Mouse (Mus musculus) hindbrain, postnatal 0 days (tissue): ENCODE measurements at regions not wholly inside any gene's neighbourhood (a gene's known extent, or its start where the extent isn't known, plus 50 kb on each side); places are given as distances from the start of the nearest gene placed in this dataset.
A peak's percentile ranks its signal among the peaks of the same experiment; 100 is the strongest.

ENCODE experiments used
- ATAC-seq: fragments of 200-750 bp; cut with Nextera tagmentation; 2 replicates; pipeline ENCODE4 v1.8.0; 2017; ENCODE audit warnings: mild to moderate bottlenecking, moderate TSS enrichment, moderate library complexity
- DNase-seq: peaks from one replicate; pipeline ENCODE4 v3.0.0-alpha.2; 2015; ENCODE audit warnings: low spot score
- H3K27ac ChIP-seq: fragments of 300-500 bp; sonication (generic); 2 replicates; pipeline ENCODE4 v1.5.1; 2014; ENCODE audit warnings: mild to moderate bottlenecking
- H3K27me3 ChIP-seq: fragments of 300-500 bp; sonication (generic); 2 replicates; pipeline ENCODE4 v1.6.1; 2014; ENCODE audit warnings: low read length, mixed read lengths; ENCODE audit not compliant: insufficient read depth
- H3K36me3 ChIP-seq: fragments of 300-500 bp; sonication (generic); 2 replicates; pipeline ENCODE4 v1.6.1; 2014; ENCODE audit warnings: low read length, mixed read lengths; ENCODE audit not compliant: insufficient read depth
- H3K4me1 ChIP-seq: fragments of 300-500 bp; sonication (generic); 2 replicates; pipeline ENCODE4 v1.6.1; 2014; ENCODE audit warnings: antibody characterized with exemption, low read length, mixed read lengths; ENCODE audit not compliant: insufficient read depth
- H3K4me2 ChIP-seq: fragments of 300-500 bp; sonication (generic); 2 replicates; pipeline ENCODE4 v1.6.1; 2014; ENCODE audit warnings: low read depth, mild to moderate bottlenecking, low read length, moderate library complexity, mixed read lengths
- H3K4me3 ChIP-seq: fragments of 300-500 bp; sonication (generic); 2 replicates; pipeline ENCODE4 v1.5.1; 2014; ENCODE audit warnings: low read length
- H3K9ac ChIP-seq: fragments of 300-500 bp; sonication (generic); replicated peaks from 2 replicates; pipeline ENCODE4 v1.6.1; 2014; ENCODE audit warnings: mild to moderate bottlenecking, low read length, moderate library complexity, mixed read lengths
- H3K9me3 ChIP-seq: fragments of 300-500 bp; sonication (generic); 2 replicates; pipeline ENCODE4 v1.6.1; 2016; ENCODE audit warnings: low read length, mixed read lengths
- CTCF ChIP-seq: IDR thresholded peaks from 2 replicates; pipeline ENCODE4 v1.5.1; 2016; ENCODE audit warnings: antibody characterized with exemption, control low read depth, low read depth
- WGBS: fragments of 180-500 bp; shearing (Covaris S2); extraction: QIAGEN DNeasy Blood & Tissue Kit; methylation state at CpG from one replicate; pipeline ENCODE4 v1.1.7; 2014; 5-methylcytosine and 5-hydroxymethylcytosine counted together

DNA sequence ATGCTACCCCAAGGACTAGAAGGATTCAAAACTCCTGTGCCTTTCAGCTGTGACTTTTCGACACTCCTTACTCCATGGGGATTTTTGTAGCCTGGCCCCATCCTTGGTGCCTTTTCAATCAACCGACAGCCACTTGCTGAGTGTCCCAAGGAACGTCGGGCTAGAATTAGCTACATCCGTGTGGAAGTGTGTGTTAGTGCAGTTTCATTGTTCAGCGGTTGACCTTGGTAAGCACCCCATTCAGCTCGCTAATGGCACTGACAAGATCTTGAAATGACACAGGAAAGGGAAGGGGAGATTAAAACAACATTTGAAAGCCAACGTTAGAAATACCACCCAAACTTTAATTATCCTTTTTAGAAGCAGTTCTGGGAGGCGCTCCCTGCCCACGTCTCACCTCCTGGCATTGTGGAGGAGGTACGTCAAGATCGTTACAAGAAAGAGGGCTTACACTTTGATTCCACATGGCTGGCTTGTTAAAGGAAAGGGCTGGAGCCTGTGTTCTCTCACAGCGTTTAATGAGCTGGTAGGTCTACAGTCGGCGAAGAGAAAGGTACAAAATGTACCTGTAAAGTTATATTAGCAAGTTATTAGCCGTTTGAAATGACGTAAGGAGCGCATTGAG lies 536.4 kb downstream of the Fam19a2 start:
- no peak overlapping the region for H3K4me2 ChIP-seq
- ATAC-seq, result no peak
- H3K27me3 ChIP-seq, result no peaks in the 10 kb centered on the region
- no peak overlapping the region for H3K9ac ChIP-seq
- no peaks in the 10 kb centered on the region for H3K4me1 ChIP-seq
- no peak for DNase-seq
- WGBS, result 59% methylated on average over 18 of the region's 18 CpGs
- no peak for TF ChIP-seq CTCF
- H3K9me3 ChIP-seq, result no peaks in the 10 kb centered on the region
- H3K4me3 ChIP-seq, result no peak overlapping the region
- no peak overlapping the region for H3K27ac ChIP-seq
- no peaks in the 10 kb centered on the region for H3K36me3 ChIP-seq

DNA sequence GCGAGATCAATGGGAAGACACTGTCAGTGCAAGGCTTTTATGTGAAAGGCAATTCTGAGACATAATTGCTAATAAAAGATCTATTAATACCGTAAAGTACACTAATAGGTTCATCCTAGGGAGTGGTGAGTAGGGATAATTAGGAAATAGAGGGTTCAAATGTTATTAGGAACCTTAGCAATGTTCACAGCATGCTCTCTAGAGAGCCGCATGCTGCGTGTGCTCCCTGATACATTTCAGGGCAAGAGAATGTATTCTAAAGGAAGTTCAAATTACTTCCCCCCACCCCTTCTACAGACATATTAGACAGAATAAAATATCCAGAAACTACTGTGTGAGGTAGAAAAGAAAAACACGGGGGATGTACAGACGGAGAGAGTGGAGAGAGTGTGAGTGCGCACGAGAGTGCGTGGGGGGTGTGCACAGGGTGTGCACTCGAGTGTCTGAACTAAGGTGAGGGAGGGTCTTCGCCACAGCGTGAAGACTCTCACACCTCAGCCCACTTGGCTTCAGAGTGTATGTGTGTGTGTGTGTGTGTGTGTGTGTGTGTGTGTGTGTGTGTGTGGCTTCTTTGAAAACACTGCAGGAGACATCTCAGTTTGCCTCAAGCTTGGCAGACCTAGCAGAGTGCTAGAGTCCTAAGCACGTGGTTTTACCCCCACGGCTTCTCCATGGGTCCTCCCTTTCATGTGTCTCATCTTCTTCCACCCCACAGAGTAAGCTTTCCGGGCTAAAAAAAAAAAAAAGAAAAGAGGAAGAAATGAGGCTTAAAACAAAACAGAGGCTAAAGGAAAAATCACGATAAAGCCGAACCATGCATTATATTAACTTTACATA lies 537.1 kb downstream of the Fam19a2 start:
- DNase-seq (no peak), ATAC-seq (no peak)
- no peaks in the 10 kb centered on the region for H3K9me3 ChIP-seq
- H3K4me3 ChIP-seq, result no peak overlapping the region
- no peak for TF ChIP-seq CTCF
- 76% methylated on average over 17 of the region's 17 CpGs for WGBS
- no peaks in the 10 kb centered on the region for H3K4me1 ChIP-seq
- no peak overlapping the region for H3K27ac ChIP-seq
- H3K4me2 ChIP-seq, result no peak overlapping the region
- no peaks in the 10 kb centered on the region for H3K27me3 ChIP-seq
- no peak overlapping the region for H3K9ac ChIP-seq
- H3K36me3 ChIP-seq, result no peaks in the 10 kb centered on the region

DNA sequence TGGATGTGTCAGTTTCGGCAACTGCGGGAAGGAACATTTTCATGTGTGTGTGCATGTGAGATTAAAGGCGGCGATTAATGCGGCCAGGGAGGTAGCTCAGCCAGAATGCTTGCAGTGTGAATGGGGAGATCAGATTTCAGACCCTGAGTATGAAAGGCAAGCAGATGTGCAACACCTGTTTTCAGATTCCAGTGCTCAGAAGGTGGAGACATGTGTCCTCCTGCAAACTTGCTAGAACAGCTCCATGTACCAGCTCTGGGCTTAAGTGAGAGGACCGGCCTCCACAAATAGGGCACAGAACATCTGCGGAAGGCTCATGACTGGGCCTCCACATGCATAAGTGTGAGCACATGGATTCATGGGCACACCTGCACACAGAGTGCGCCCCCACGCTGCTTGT lies 547.1 kb downstream of the Fam19a2 start:
- H3K9ac ChIP-seq, result no peak overlapping the region
- H3K4me1 ChIP-seq, result no peaks in the 10 kb centered on the region
- H3K4me3 ChIP-seq, result no peak overlapping the region
- ATAC-seq (no peak), DNase-seq (no peak)
- WGBS, result 91% methylated on average over 9 of the region's 9 CpGs
- no peaks in the 10 kb centered on the region for H3K27me3 ChIP-seq
- H3K27ac ChIP-seq, result no peak overlapping the region
- TF ChIP-seq CTCF, result no peak
- H3K4me2 ChIP-seq, result no peak overlapping the region
- no peaks in the 10 kb centered on the region for H3K36me3 ChIP-seq
- no peaks in the 10 kb centered on the region for H3K9me3 ChIP-seq

DNA sequence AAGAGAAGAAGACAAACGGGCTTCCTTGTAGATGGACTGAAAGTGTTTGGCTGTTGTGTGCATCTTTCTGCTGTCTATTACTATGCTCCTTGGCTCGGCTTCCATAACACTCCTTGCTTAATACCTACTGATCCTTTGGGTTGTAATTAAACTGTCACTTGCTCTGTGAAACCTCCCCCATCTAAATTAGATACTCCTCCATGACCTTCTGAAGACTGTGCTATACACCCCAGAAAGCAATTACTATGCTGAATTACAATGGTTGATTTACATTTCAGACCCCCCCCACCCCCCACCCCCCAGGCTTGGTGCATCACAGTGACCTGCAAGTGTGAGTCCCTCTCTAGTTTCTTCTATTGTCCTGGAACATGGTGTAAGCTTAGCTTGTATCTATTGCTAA lies 549.3 kb downstream of the Fam19a2 start:
- 60% methylated on average over 2 of the region's 2 CpGs for WGBS
- Histone ChIP-seq H3K36me3 (no peaks in the 10 kb centered on the region), H3K4me1 (no peaks in the 10 kb centered on the region), H3K27ac (no peak overlapping the region), H3K27me3 (no peaks in the 10 kb centered on the region), H3K4me2 (no peak overlapping the region), H3K9ac (no peak overlapping the region), H3K4me3 (no peak overlapping the region), H3K9me3 (no peaks in the 10 kb centered on the region)
- no peak for DNase-seq
- no peak for TF ChIP-seq CTCF
- no peak for ATAC-seq

DNA sequence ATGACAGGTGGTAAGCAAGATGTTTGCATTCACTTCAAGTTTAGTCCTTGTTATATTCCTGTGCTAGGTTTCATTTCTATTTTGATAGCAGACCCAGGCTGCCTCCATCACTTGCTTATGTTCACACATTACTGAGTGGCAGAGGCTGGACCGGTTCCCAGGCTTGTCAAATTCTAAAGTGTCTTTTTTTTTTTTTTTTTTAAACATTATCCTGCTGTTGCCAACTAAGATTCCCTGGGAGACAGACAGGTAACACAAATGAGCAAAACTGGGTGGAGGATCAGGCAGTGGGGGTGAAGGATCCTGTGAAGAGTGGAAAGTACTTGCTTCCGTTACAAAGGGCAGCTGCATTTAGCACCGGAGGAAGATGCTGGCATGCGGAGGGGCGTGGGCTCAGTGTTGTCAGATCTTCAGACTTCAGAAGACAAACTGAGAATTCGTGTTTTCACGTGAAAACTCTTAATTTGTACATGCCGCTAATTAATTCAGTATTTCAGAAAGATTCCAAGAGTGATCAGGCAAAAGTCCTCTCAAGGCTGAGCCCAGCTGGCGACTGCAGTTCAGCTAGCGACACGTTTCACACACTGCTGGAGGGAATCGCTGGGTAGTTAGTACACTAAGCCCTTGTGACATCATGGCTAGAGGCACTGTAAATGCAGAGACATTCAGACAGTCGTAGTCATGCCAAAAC lies 576.4 kb downstream of the Fam19a2 start:
- no peak for ATAC-seq
- H3K4me2 ChIP-seq, result peak overlapping the region; percentile 25

DNA sequence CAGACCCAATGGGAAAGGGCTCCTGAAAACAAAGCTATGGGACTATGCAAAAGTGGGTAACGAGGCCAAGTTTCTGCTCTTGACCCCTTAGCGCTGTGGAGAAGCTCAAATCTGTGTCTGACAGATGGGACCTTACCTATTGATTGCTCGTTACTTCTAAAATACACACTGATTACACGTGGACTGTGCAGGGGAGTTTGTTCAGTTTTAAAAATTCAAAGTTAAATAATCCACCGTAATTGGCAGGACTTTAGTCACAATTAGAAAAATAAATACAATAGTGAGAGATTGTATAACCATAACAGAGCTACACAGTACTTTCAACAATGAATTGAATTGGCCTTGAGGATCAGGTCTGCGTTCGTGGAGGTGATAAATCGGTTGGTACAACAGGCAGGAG lies 578.3 kb downstream of the Fam19a2 start:
- no peak overlapping the region for H3K9ac ChIP-seq
- ATAC-seq, result no peak
- H3K27me3 ChIP-seq, result no peaks in the 10 kb centered on the region
- no peaks in the 10 kb centered on the region for H3K9me3 ChIP-seq
- no peak overlapping the region for H3K4me3 ChIP-seq
- no peaks in the 10 kb centered on the region for H3K36me3 ChIP-seq
- no peaks in the 10 kb centered on the region for H3K4me1 ChIP-seq
- no peak overlapping the region for H3K4me2 ChIP-seq
- no peak overlapping the region for H3K27ac ChIP-seq
- no peak for TF ChIP-seq CTCF
- 89% methylated on average over 8 of the region's 8 CpGs for WGBS
- no peak for DNase-seq

More for the DNA sequence above, 576.4 kb downstream of the Fam19a2 start:
- H3K4me1 ChIP-seq, result no peaks in the 10 kb centered on the region
- no peak overlapping the region for H3K27ac ChIP-seq
- no peaks in the 10 kb centered on the region for H3K36me3 ChIP-seq
- 29% methylated on average over 13 of the region's 13 CpGs for WGBS
- no peak for TF ChIP-seq CTCF
- peak; percentile 38 for DNase-seq
- no peak overlapping the region for H3K9ac ChIP-seq
- no peaks in the 10 kb centered on the region for H3K27me3 ChIP-seq
- H3K4me3 ChIP-seq, result no peak overlapping the region
- H3K9me3 ChIP-seq, result no peaks in the 10 kb centered on the region
